Mouse (Mus musculus): ENCODE measurements at regions not wholly inside any gene's neighbourhood (a gene's known extent, or its start where the extent isn't known, plus 50 kb on each side); places are given as distances from the start of the nearest gene placed in this dataset.
"Not testable (repeated sequence)": the region's sequence is repeated elsewhere in the genome, so short reads cannot be mapped to it uniquely, and the experiment has no call there.

- DNase-seq (ENCODE audit: extremely low spot score, low spot score): no peak
Measured at GRCm38 (mm10) chr3:40325872-40326803, 204.9 kb upstream of the Intu start.

GRCm38 (mm10) chr3:40339492-40340030 is 191.5 kb upstream of the Intu start:
- no peak for DNase-seq (ENCODE audit: extremely low spot score, low spot score)

GRCm38 (mm10) chr3:40355103-40355502 is 176.0 kb upstream of the Intu start:
- no peak for DNase-seq (ENCODE audit: extremely low spot score, low spot score)

GRCm38 (mm10) chr3:40368421-40368820 is 162.7 kb upstream of the Intu start:
- no peak for DNase-seq (ENCODE audit: extremely low spot score, low spot score)

- DNase-seq (ENCODE audit: extremely low spot score, low spot score): no peak
Measured at GRCm38 (mm10) chr3:40371411-40371810, 159.7 kb upstream of the Intu start.

- not testable (repeated sequence) for DNase-seq (ENCODE audit: extremely low spot score, low spot score)
Measured at GRCm38 (mm10) chr3:40376220-40376619, 154.9 kb upstream of the Intu start.

- DNase-seq (ENCODE audit: extremely low spot score, low spot score): no peak
Measured at GRCm38 (mm10) chr3:40377416-40377815, 153.7 kb upstream of the Intu start.

GRCm38 (mm10) chr3:40379063-40379462 is 152.0 kb upstream of the Intu start:
- no peak for DNase-seq (ENCODE audit: extremely low spot score, low spot score)

GRCm38 (mm10) chr3:40391631-40392030 is 139.5 kb upstream of the Intu start:
- DNase-seq (ENCODE audit: extremely low spot score, low spot score): peak; percentile 48

GRCm38 (mm10) chr3:40398184-40398583 is 132.9 kb upstream of the Intu start:
- DNase-seq (ENCODE audit: extremely low spot score, low spot score): peak; percentile 45

- no peak for DNase-seq (ENCODE audit: extremely low spot score, low spot score)
Measured at GRCm38 (mm10) chr3:40403402-40403801, 127.7 kb upstream of the Intu start.

GRCm38 (mm10) chr3:40405095-40405948 is 125.8 kb upstream of the Intu start:
- DNase-seq (ENCODE audit: extremely low spot score, low spot score): no peak

- no peak for DNase-seq (ENCODE audit: extremely low spot score, low spot score)
Measured at GRCm38 (mm10) chr3:40405949-40406236, 125.2 kb upstream of the Intu start.

GRCm38 (mm10) chr3:40408921-40409488 is 122.1 kb upstream of the Intu start:
- DNase-seq (ENCODE audit: extremely low spot score, low spot score): peak; percentile 44

- DNase-seq (ENCODE audit: extremely low spot score, low spot score): no peak
Measured at GRCm38 (mm10) chr3:40410749-40411310, 120.3 kb upstream of the Intu start.

- DNase-seq (ENCODE audit: extremely low spot score, low spot score): not testable (repeated sequence)
Measured at GRCm38 (mm10) chr3:40425183-40425844, 105.8 kb upstream of the Intu start.

- DNase-seq (ENCODE audit: extremely low spot score, low spot score): no peak
Measured at GRCm38 (mm10) chr3:40426070-40426469, 105.0 kb upstream of the Intu start.

GRCm38 (mm10) chr3:40428021-40428420 is 103.1 kb upstream of the Intu start:
- no peak for DNase-seq (ENCODE audit: extremely low spot score, low spot score)

- no peak for DNase-seq (ENCODE audit: extremely low spot score, low spot score)
Measured at GRCm38 (mm10) chr3:40438251-40438650, 92.8 kb upstream of the Intu start.

- DNase-seq (ENCODE audit: extremely low spot score, low spot score): no peak
Measured at GRCm38 (mm10) chr3:40441092-40442036, 89.7 kb upstream of the Intu start.

Measured in neural tube, embryonic 10.5 days (tissue).